Mouse (Mus musculus): ENCODE measurements around the gene Mff. TPM values are rescaled to one million over a fixed set of nuclear protein-coding genes. Genes with fewer than 3 reads are reported as not detected.

The Mff gene
- polyA plus RNA-seq, 1 experiment from 2014 or later, result 130 TPM

DNA sequence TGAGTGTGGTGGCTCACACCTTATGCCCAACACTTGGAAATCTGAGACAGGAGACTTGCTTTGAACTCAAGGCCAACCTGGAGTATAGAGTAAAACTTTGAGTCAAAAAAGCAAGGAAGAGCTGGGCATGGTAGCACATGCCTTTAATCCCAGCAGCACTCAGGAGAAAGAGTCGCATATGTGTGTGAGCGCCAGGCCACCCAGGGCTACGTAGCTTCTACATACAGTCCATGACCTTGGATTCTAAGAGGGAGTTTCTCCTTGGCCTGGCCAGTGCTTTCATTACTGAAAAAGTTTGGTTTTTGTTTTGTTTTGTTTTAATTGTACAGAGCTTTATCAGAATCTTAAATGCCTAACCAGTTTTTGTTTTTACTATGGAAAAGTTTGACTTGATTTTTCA, 19.3 kb downstream of the Mff start:
- Histone ChIP-seq H3K27me3 (ENCODE audit: insufficient read depth, low read length) (no peaks in the 10 kb centered on the region), H3K9ac (replicated peaks) (no peak overlapping the region), H3K4me3 (ENCODE audit: low read depth, low read length) (no peak overlapping the region), H3K4me1 (ENCODE audit: insufficient read depth) (no peaks in the 10 kb centered on the region), H3K9me3 (ENCODE audit: low read length) (no peaks in the 10 kb centered on the region), H3K27ac (ENCODE audit: low read depth) (no peak overlapping the region), H3K36me3 (replicated peaks; ENCODE audit: insufficient read depth, low read length) (peaks cover 52% of the 10 kb centered on the region), H3K4me2 (ENCODE audit: low read depth, low read length) (no peak overlapping the region)
- ATAC-seq (no peak), DNase-seq (no peak)
- TF ChIP-seq EP300 (IDR thresholded peaks at IDR 0.05; ENCODE audit: low read depth) (no peak), CTCF (IDR thresholded peaks at IDR 0.05; ENCODE audit: low read depth) (no peak)
- 86% methylated on average over 3 of the region's 3 CpGs for WGBS (ENCODE audit: insufficient replicate concordance)

DNA sequence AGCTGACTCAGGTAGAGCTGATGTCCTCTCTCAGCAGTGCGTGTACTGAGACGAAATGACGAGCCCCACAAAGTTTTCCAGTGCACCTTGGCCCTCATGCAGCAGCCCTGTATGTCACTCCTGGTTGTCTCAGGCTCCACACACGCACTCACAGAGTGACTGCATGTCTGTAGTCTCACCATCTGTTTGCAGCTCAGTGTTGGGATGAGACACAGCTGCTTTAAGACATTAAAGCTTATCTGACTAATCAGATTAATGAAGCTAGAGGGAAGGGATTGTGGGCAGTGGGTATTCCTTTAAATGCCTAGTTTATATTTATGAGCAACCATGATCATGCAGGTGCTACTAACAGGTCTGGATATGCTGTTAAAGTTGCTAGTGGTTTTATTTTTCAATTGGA, 21.7 kb downstream of the Mff start:
- DNase-seq (no peak), ATAC-seq (no peak)
- H3K9ac ChIP-seq (replicated peaks), result no peak overlapping the region
- 88% methylated on average over 4 of the region's 4 CpGs for WGBS (ENCODE audit: insufficient replicate concordance)
- no peaks in the 10 kb centered on the region for H3K4me1 ChIP-seq (ENCODE audit: insufficient read depth)
- H3K4me2 ChIP-seq (ENCODE audit: low read depth, low read length), result no peak overlapping the region
- H3K36me3 ChIP-seq (replicated peaks; ENCODE audit: insufficient read depth, low read length), result peaks cover 54% of the 10 kb centered on the region
- H3K27me3 ChIP-seq (ENCODE audit: insufficient read depth, low read length), result no peaks in the 10 kb centered on the region
- H3K4me3 ChIP-seq (ENCODE audit: low read depth, low read length), result no peak overlapping the region
- TF ChIP-seq EP300 (IDR thresholded peaks at IDR 0.05; ENCODE audit: low read depth) (no peak), CTCF (IDR thresholded peaks at IDR 0.05; ENCODE audit: low read depth) (no peak)
- no peak overlapping the region for H3K27ac ChIP-seq (ENCODE audit: low read depth)
- H3K9me3 ChIP-seq (ENCODE audit: low read length), result no peaks in the 10 kb centered on the region

DNA sequence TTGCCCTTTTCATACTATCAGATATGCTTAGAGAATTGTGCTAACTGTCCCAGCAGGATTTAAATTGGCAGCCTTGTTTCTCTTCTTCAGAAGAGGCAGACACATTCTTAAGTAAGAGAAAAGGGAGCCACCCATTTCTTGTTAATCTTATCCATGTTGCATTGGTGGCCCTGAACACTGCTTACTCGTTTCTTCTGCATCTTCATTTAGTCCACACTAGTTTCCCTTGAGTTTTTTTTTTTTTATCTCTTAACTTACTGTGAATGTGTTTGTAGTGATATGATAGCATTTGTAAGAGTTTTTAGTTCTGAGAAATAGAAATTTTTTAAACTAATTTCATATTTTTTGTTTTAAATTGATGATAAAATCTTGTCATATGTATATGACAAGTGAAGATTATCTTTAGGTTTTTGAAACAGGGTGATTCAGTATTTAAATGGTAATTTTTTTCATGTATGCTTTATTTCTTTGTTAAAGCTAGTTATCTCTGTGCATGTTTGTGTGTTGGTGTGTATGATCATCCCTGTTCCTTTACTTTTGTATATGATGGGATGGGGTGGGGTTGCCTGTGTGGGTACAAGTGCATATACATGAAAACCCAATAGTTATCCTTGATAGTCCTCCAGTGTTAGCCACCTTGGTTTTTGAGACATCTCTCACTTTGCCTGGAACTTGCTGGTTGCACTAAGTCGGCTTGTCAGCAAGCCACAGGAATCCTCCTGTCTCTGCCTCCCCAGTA, 23.2 kb downstream of the Mff start:
- TF ChIP-seq CTCF (IDR thresholded peaks at IDR 0.05; ENCODE audit: low read depth) (no peak), EP300 (IDR thresholded peaks at IDR 0.05; ENCODE audit: low read depth) (no peak)
- no peak overlapping the region for H3K27ac ChIP-seq (ENCODE audit: low read depth)
- no peak for DNase-seq
- H3K36me3 ChIP-seq (replicated peaks; ENCODE audit: insufficient read depth, low read length), result peaks cover 55% of the 10 kb centered on the region
- H3K4me2 ChIP-seq (ENCODE audit: low read depth, low read length), result no peak overlapping the region
- H3K4me3 ChIP-seq (ENCODE audit: low read depth, low read length), result no peak overlapping the region
- WGBS (ENCODE audit: insufficient replicate concordance), result 68% methylated on average over 2 of the region's 2 CpGs
- H3K4me1 ChIP-seq (ENCODE audit: insufficient read depth), result no peaks in the 10 kb centered on the region
- no peak for ATAC-seq
- no peak overlapping the region for H3K9ac ChIP-seq (replicated peaks)
- no peaks in the 10 kb centered on the region for H3K9me3 ChIP-seq (ENCODE audit: low read length)
- H3K27me3 ChIP-seq (ENCODE audit: insufficient read depth, low read length), result no peaks in the 10 kb centered on the region

DNA sequence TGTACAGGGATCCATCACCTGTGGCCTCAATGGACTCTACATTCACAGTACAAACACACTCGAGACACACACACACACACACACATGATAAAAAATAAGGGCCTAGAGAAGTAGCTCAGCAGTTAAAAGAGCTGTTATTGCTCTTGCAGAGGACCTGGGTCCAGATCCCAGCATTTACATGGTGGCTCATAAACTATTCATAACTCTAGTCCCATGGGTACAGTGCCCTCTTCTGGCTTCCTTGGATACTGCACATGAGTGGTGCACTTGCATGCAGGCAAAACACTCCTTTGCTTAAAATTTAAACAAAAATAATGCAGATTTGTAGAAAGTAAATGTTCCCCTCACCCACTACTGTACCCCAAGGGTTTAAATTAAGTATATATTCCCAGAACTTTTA, 34.8 kb downstream of the Mff start:
- TF ChIP-seq CTCF (IDR thresholded peaks at IDR 0.05; ENCODE audit: low read depth) (peak; percentile 65), EP300 (IDR thresholded peaks at IDR 0.05; ENCODE audit: low read depth) (no peak)
- Histone ChIP-seq H3K4me3 (ENCODE audit: low read depth, low read length) (no peak overlapping the region), H3K27me3 (ENCODE audit: insufficient read depth, low read length) (no peaks in the 10 kb centered on the region), H3K36me3 (replicated peaks; ENCODE audit: insufficient read depth, low read length) (peaks cover 15% of the 10 kb centered on the region), H3K4me1 (ENCODE audit: insufficient read depth) (no peaks in the 10 kb centered on the region), H3K9me3 (ENCODE audit: low read length) (no peaks in the 10 kb centered on the region), H3K9ac (replicated peaks) (no peak overlapping the region), H3K27ac (ENCODE audit: low read depth) (no peak overlapping the region), H3K4me2 (ENCODE audit: low read depth, low read length) (no peak overlapping the region)
- ATAC-seq (no peak), DNase-seq (peak; percentile 33)
- 73% methylated on average over 1 of the region's 1 CpGs for WGBS (ENCODE audit: insufficient replicate concordance)

DNA sequence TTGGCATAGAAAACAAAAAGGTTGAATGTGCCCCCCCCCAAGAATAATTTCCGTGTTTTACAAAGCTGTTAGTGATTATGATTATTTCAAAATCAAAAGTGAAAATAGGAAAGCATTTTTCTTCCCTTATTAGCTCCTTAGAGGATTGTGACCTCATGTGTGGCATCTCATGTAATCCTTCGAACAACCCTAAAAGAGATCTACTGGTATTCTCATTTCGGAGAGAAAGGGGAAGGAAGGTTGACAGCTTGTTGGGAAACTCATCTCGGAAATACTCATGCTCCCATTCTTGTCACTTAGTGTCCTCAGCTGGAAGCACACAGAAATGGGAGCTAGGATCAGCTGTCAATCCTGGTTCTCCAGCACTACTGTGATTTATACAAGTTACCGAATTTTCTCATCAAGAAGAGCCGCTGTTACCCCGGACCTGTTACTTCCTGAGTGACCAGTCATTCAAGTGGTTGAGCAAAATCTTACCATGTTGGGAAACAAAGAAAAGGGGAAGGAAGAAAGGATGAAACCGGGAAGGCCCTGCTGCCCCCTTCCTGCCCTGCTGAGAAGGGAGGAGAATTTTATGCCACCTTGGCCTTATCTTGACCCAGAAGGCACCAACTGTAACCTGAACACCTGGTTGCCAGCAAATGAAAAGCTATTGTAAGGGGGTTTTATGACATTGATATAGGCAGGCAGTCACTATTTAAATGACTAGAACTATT, 36.9 kb downstream of the Mff start:
- Histone ChIP-seq H3K4me1 (ENCODE audit: insufficient read depth) (no peaks in the 10 kb centered on the region), H3K4me2 (ENCODE audit: low read depth, low read length) (0 out of 2 replicates have a peak overlapping the region, but pooled peaks have one; percentile 8), H3K27ac (ENCODE audit: low read depth) (peak overlapping the region; percentile 50; the same call in 1 of the 2 replicates), H3K27me3 (ENCODE audit: insufficient read depth, low read length) (no peaks in the 10 kb centered on the region), H3K36me3 (replicated peaks; ENCODE audit: insufficient read depth, low read length) (peaks cover 3% of the 10 kb centered on the region; the same call in 1 of the 2 replicates), H3K4me3 (ENCODE audit: low read depth, low read length) (no peak overlapping the region), H3K9me3 (ENCODE audit: low read length) (no peaks in the 10 kb centered on the region), H3K9ac (replicated peaks) (no peak overlapping the region)
- DNase-seq (no peak), ATAC-seq (peak; percentile 47; the same call in 1 of the 2 replicates)
- WGBS (ENCODE audit: insufficient replicate concordance), result 65% methylated on average over 8 of the region's 8 CpGs
- TF ChIP-seq CTCF (IDR thresholded peaks at IDR 0.05; ENCODE audit: low read depth) (no peak), EP300 (IDR thresholded peaks at IDR 0.05; ENCODE audit: low read depth) (no peak)

DNA sequence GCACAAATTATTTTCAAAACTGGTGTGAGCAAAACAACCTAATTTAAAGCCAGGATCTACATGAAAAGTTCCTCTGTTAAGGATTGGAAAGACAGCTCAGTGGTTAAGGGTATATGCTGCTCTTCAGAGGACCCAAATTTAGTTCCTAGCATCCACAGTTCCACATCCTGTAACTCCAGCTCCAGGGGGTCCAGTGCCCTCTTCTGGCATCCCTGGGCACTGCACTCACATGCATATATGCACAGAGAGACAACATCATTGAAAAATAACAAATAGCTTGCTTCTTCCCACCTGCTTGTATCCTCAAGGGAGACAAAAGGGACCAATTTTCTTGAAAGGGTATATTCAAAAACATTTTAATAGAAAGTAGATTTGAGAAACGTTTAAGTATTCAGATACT, 37.6 kb downstream of the Mff start:
- Histone ChIP-seq H3K9ac (replicated peaks) (no peak overlapping the region), H3K4me3 (ENCODE audit: low read depth, low read length) (no peak overlapping the region), H3K36me3 (replicated peaks; ENCODE audit: insufficient read depth, low read length) (peaks cover 3% of the 10 kb centered on the region; the same call in 1 of the 2 replicates), H3K4me2 (ENCODE audit: low read depth, low read length) (no peak overlapping the region), H3K27me3 (ENCODE audit: insufficient read depth, low read length) (no peaks in the 10 kb centered on the region), H3K9me3 (ENCODE audit: low read length) (no peaks in the 10 kb centered on the region), H3K4me1 (ENCODE audit: insufficient read depth) (no peaks in the 10 kb centered on the region), H3K27ac (ENCODE audit: low read depth) (no peak overlapping the region)
- ATAC-seq (no peak), DNase-seq (no peak)
- WGBS (ENCODE audit: insufficient replicate concordance), result 77% methylated on average over 1 of the region's 1 CpGs
- TF ChIP-seq CTCF (IDR thresholded peaks at IDR 0.05; ENCODE audit: low read depth) (peak; percentile 53), EP300 (IDR thresholded peaks at IDR 0.05; ENCODE audit: low read depth) (no peak)

Data from liver, postnatal 0 days (tissue).